Comparison of ENCODE assay signal across 19 mouse cellular contexts in the genomic region with DNA sequence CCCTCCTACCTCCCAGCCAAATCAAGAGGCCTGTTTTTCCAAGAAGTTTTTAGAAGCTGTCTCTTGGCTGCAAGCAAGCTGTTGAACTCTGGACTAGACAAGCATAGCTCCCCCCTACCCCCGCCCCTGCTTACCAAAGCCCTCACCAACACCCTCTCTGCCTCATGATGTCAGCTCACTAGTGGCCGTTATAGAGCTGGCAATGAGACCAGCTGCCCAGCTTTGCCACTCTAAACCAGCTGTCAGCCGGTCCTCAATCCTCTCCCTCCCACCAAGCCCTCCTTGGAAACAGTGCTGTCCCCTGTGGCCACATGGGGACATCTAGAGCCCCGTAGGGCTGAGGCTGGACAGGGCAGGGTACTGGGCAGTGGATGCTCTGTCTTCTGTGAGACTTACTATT. TPM values are rescaled to one million over a fixed set of nuclear protein-coding genes. Genes with fewer than 3 reads are reported as not detected.
DNase-seq lines count a peak whose midpoint lies in the region; ATAC-seq and TF ChIP-seq lines count a peak whose summit lies in the region.
"Had no signal": no experiment of that assay in that cellular context is flagged by ENCODE, and none has a peak within 500 bp of the region (broad histone marks: within the 10 kb centered on the region; RNA-seq: fewer than 3 reads in every experiment).

No protein-coding gene starts in this region.

- intact Hi-C loops in gastrocnemius, postnatal 14 days (cut with DNase I; ENCODE audit: low total_unique reads): no loop called here

- peaks cover 29% of the 10 kb centered on the region for H3K27me3 ChIP-seq in forebrain, embryonic 13.5 days
- no peaks in the 10 kb centered on the region for H3K27me3 ChIP-seq in forebrain, embryonic 16.5 days (replicated peaks; ENCODE audit: control insufficient read depth, insufficient read depth, low read length)
- H3K27me3 ChIP-seq in lung, postnatal 0 days (replicated peaks; ENCODE audit: insufficient read depth, low read length): peaks cover 28% of the 10 kb centered on the region; the same call in 1 of the 2 replicates
- no peaks in the 10 kb centered on the region for H3K27me3 ChIP-seq in forebrain, postnatal 0 days (ENCODE audit: insufficient read depth, low read length)
- peaks cover 12% of the 10 kb centered on the region for H3K27me3 ChIP-seq in myocyte (ENCODE audit: control insufficient read depth, insufficient read depth, insufficient read length)
- H3K27me3 ChIP-seq: neural tube, embryonic 15.5 days had no signal

- ATAC-seq in forebrain, embryonic 13.5 days: no peak; the same call in 1 of the 2 replicates
- ATAC-seq in forebrain, embryonic 16.5 days: no peak
- peak; percentile 53 for ATAC-seq in lung, postnatal 0 days
- ATAC-seq in forebrain, postnatal 0 days: no peak
- ATAC-seq: liver, postnatal 0 days had no signal

- TF ChIP-seq EP300 in lung, postnatal 0 days (IDR thresholded peaks at IDR 0.05): no peak

- no peaks in the 10 kb centered on the region for H3K79me2 ChIP-seq in myocyte (ENCODE audit: control insufficient read depth, insufficient read depth)

- no peaks in the 10 kb centered on the region for H3K9me3 ChIP-seq in forebrain, embryonic 13.5 days (replicated peaks)
- H3K9me3 ChIP-seq in forebrain, embryonic 16.5 days (ENCODE audit: control insufficient read depth, low read length): no peaks in the 10 kb centered on the region
- no peaks in the 10 kb centered on the region for H3K9me3 ChIP-seq in lung, postnatal 0 days (ENCODE audit: low read length)
- H3K9me3 ChIP-seq in forebrain, postnatal 0 days (ENCODE audit: low read length): no peaks in the 10 kb centered on the region
- H3K9me3 ChIP-seq: embryonic facial prominence, embryonic 12.5 days; heart, embryonic 10.5 days; neural tube, embryonic 15.5 days had no signal

- no peak overlapping the region for H3K4me2 ChIP-seq in forebrain, embryonic 13.5 days
- no peak overlapping the region for H3K4me2 ChIP-seq in forebrain, embryonic 16.5 days (ENCODE audit: low read length)
- no peak overlapping the region for H3K4me2 ChIP-seq in lung, postnatal 0 days (replicated peaks; ENCODE audit: low read depth, low read length)
- no peak overlapping the region for H3K4me2 ChIP-seq in forebrain, postnatal 0 days (ENCODE audit: low read depth)
- H3K4me2 ChIP-seq in myocyte (ENCODE audit: low read depth): no peak overlapping the region
- H3K4me2 ChIP-seq: embryonic facial prominence, embryonic 12.5 days; neural tube, embryonic 15.5 days had no signal

- peak overlapping the region; percentile 21; the same call in 1 of the 2 replicates for H3K27ac ChIP-seq in forebrain, embryonic 13.5 days
- no peak overlapping the region for H3K27ac ChIP-seq in forebrain, embryonic 16.5 days (ENCODE audit: low read length)
- no peak overlapping the region for H3K27ac ChIP-seq in lung, postnatal 0 days (ENCODE audit: low read length)
- no peak overlapping the region for H3K27ac ChIP-seq in forebrain, postnatal 0 days (ENCODE audit: low read depth, low read length)
- H3K27ac ChIP-seq: embryonic facial prominence, embryonic 12.5 days; heart, embryonic 10.5 days; neural tube, embryonic 15.5 days had no signal

- no peak for TF ChIP-seq CTCF in lung, postnatal 0 days (IDR thresholded peaks at IDR 0.05)
- TF ChIP-seq CTCF in lung, adult 2 months (IDR thresholded peaks at IDR 0.05; ENCODE audit: insufficient read depth, low read length): no peak
- TF ChIP-seq CTCF in forebrain, postnatal 0 days (IDR thresholded peaks at IDR 0.05; ENCODE audit: low read depth): peak; percentile 23; the same call in 1 of the 2 replicates

- no peak overlapping the region for H3ac ChIP-seq in myocyte (ENCODE audit: control insufficient read depth, insufficient read length)

- H3K4me1 ChIP-seq in forebrain, embryonic 13.5 days: peaks cover 32% of the 10 kb centered on the region
- H3K4me1 ChIP-seq in forebrain, embryonic 16.5 days (replicated peaks; ENCODE audit: control insufficient read depth, insufficient read depth, low read length): peaks cover 17% of the 10 kb centered on the region
- H3K4me1 ChIP-seq in lung, postnatal 0 days (ENCODE audit: insufficient read depth, low read depth, low read length): no peaks in the 10 kb centered on the region
- H3K4me1 ChIP-seq in lung, adult 2 months (ENCODE audit: control insufficient read depth, insufficient read depth, low read length): peaks cover 5% of the 10 kb centered on the region; the same call in 1 of the 2 replicates
- no peaks in the 10 kb centered on the region for H3K4me1 ChIP-seq in forebrain, postnatal 0 days (ENCODE audit: insufficient read depth)

- H3K9ac ChIP-seq in forebrain, embryonic 13.5 days: no peak overlapping the region
- H3K9ac ChIP-seq in forebrain, embryonic 16.5 days (replicated peaks; ENCODE audit: low read depth, low read length): no peak overlapping the region
- H3K9ac ChIP-seq in lung, postnatal 0 days (replicated peaks; ENCODE audit: low read depth): no peak overlapping the region
- H3K9ac ChIP-seq in forebrain, postnatal 0 days: no peak overlapping the region
- H3K9ac ChIP-seq: embryonic facial prominence, embryonic 12.5 days; liver, postnatal 0 days; neural tube, embryonic 15.5 days had no signal

- TF ChIP-seq POLR2A in lung, adult 2 months (IDR thresholded peaks at IDR 0.05; ENCODE audit: borderline replicate concordance, extremely low read depth, low read depth, low read length): no peak
- no peak for TF ChIP-seq POLR2A in myocyte (IDR thresholded peaks at IDR 0.05; ENCODE audit: insufficient read length, low read depth)

- no peak overlapping the region for H3K4me3 ChIP-seq in forebrain, embryonic 13.5 days
- no peak overlapping the region for H3K4me3 ChIP-seq in forebrain, embryonic 16.5 days (replicated peaks; ENCODE audit: low read length)
- no peak overlapping the region for H3K4me3 ChIP-seq in lung, postnatal 0 days (ENCODE audit: low read depth, low read length)
- no peak overlapping the region for H3K4me3 ChIP-seq in lung, adult 2 months (replicated peaks; ENCODE audit: extremely low read depth, low read depth, low read length)
- H3K4me3 ChIP-seq in forebrain, postnatal 0 days (ENCODE audit: low read depth, low read length): no peak overlapping the region
- no peak overlapping the region for H3K4me3 ChIP-seq in myocyte
- H3K4me3 ChIP-seq: embryonic facial prominence, embryonic 12.5 days; heart, embryonic 10.5 days; neural tube, embryonic 15.5 days had no signal

- DNase-seq in lung, postnatal 0 days (ENCODE audit: low spot score): peak; percentile 25
- no peak for DNase-seq in lung, adult 2 months
- DNase-seq in forebrain, postnatal 0 days: no peak
- no peak for DNase-seq in embryo, embryonic 11 days
- no peak for DNase-seq in gastrocnemius, postnatal 14 days
- DNase-seq: adrenal gland, postnatal 10 days; gastrocnemius, postnatal 25 days; kidney, adult 9 months; liver, postnatal 0 days; thymus, adult 18-20 months had no signal

- 32% methylated on average over 4 of the region's 4 CpGs for WGBS in forebrain, embryonic 13.5 days
- 24% methylated on average over 4 of the region's 4 CpGs for WGBS in forebrain, embryonic 16.5 days
- 25% methylated on average over 4 of the region's 4 CpGs for WGBS in lung, postnatal 0 days
- WGBS in lung, adult 2 months: 33% methylated on average over 4 of the region's 4 CpGs
- WGBS in forebrain, postnatal 0 days: 24% methylated on average over 4 of the region's 4 CpGs

- H3K36me3 ChIP-seq in forebrain, embryonic 13.5 days (ENCODE audit: poor library complexity, severe bottlenecking): no peaks in the 10 kb centered on the region
- no peaks in the 10 kb centered on the region for H3K36me3 ChIP-seq in forebrain, embryonic 16.5 days (ENCODE audit: control insufficient read depth, insufficient read depth)
- no peaks in the 10 kb centered on the region for H3K36me3 ChIP-seq in lung, postnatal 0 days (ENCODE audit: insufficient read depth, low read length)
- no peaks in the 10 kb centered on the region for H3K36me3 ChIP-seq in forebrain, postnatal 0 days (ENCODE audit: insufficient read depth)
- H3K36me3 ChIP-seq in myocyte (ENCODE audit: control insufficient read depth, insufficient read depth): no peaks in the 10 kb centered on the region
- H3K36me3 ChIP-seq: embryonic facial prominence, embryonic 12.5 days; heart, embryonic 10.5 days; neural tube, embryonic 15.5 days had no signal

TF ChIP-seq in myocyte, 11 proteins besides CTCF, POLR2A, EP300 and RAD21 (continues in another document):
- TF ChIP-seq MYOD1 (IDR thresholded peaks at IDR 0.05; ENCODE audit: control insufficient read depth in 1 of 3, insufficient read length in 2 of 3, low read depth in 2 of 3) (peak in 2 of 3 experiments; percentile 14 to 42), POLR2AphosphoS2 (IDR thresholded peaks at IDR 0.05; ENCODE audit: insufficient read length, low read depth) (no peak)

RNA-seq across cellular contexts. Expression of gene Enpp7, which starts 7.5 kb away (rescaled TPM):
- not detected in 2 replicates for polyA plus RNA-seq in forebrain, embryonic 13.5 days (2015; fragmentation: Nextera tagmentation; extraction: Ambion mirVana)
- polyA plus RNA-seq in forebrain, embryonic 16.5 days (2015; fragmentation: Nextera tagmentation; extraction: Ambion mirVana): not detected in 2 replicates
- polyA plus RNA-seq in lung, postnatal 0 days (2015; fragmentation: Nextera tagmentation; extraction: Ambion mirVana): not detected in 2 replicates
- polyA plus RNA-seq in lung, adult 2 months (2012; rRNA removed): 0.13 TPM in 1 of 2 replicates, not detected in the other
- total RNA-seq in forebrain, postnatal 0 days (2014; rRNA removed): not detected in 2 replicates
- polyA plus RNA-seq in forebrain, postnatal 0 days (2015; fragmentation: Nextera tagmentation; extraction: Ambion mirVana): not detected in 2 replicates
- not detected for polyA plus RNA-seq in myocyte (2012; fragmentation: generic; extraction: Trizol)
- not detected for total RNA-seq in gastrocnemius, postnatal 14 days (2021)
- total RNA-seq: adrenal gland, postnatal 10 days; gastrocnemius, postnatal 25 days; hematopoietic stem cell, adult 5-6 weeks; layer of hippocampus, adult 8-10 months; left cerebral cortex, postnatal 36 days had no signal
- polyA plus RNA-seq: embryonic facial prominence, embryonic 12.5 days; heart, embryonic 10.5 days; liver, postnatal 0 days; neural tube, embryonic 15.5 days had no signal

RNA-seq across cellular contexts. Expression of gene Cbx2, which starts 27.3 kb away (rescaled TPM):
- 45.2 and 52.0 TPM in 2 replicates for polyA plus RNA-seq in forebrain, embryonic 13.5 days (2015; fragmentation: Nextera tagmentation; extraction: Ambion mirVana)
- polyA plus RNA-seq in forebrain, embryonic 16.5 days (2015; fragmentation: Nextera tagmentation; extraction: Ambion mirVana): 24.9 and 26.7 TPM in 2 replicates
- polyA plus RNA-seq in lung, postnatal 0 days (2015; fragmentation: Nextera tagmentation; extraction: Ambion mirVana): 6.2 and 6.9 TPM in 2 replicates
- 2.9 and 4.4 TPM in 2 replicates for polyA plus RNA-seq in lung, adult 2 months (2012; rRNA removed)
- 9.2 and 15.2 TPM in 2 replicates for total RNA-seq in forebrain, postnatal 0 days (2014; rRNA removed)
- polyA plus RNA-seq in forebrain, postnatal 0 days (2015; fragmentation: Nextera tagmentation; extraction: Ambion mirVana): 6.4 TPM in 2 replicates
- polyA plus RNA-seq in myocyte (2012; fragmentation: generic; extraction: Trizol): 10.2 TPM
- total RNA-seq in gastrocnemius, postnatal 14 days (2021): 1 to 10 TPM; 1.4 to 1.9 TPM

RNA-seq across cellular contexts. Expression of gene Cbx8, which starts 45.3 kb away (rescaled TPM):
- 9.8 and 12.3 TPM in 2 replicates for polyA plus RNA-seq in forebrain, embryonic 13.5 days (2015; fragmentation: Nextera tagmentation; extraction: Ambion mirVana)
- 12.3 and 13.4 TPM in 2 replicates for polyA plus RNA-seq in forebrain, embryonic 16.5 days (2015; fragmentation: Nextera tagmentation; extraction: Ambion mirVana)
- 9.4 and 9.8 TPM in 2 replicates for polyA plus RNA-seq in lung, postnatal 0 days (2015; fragmentation: Nextera tagmentation; extraction: Ambion mirVana)
- polyA plus RNA-seq in lung, adult 2 months (2012; rRNA removed): 3.8 and 3.9 TPM in 2 replicates
- 14.2 and 21.9 TPM in 2 replicates for total RNA-seq in forebrain, postnatal 0 days (2014; rRNA removed)
- 5.3 and 8.5 TPM in 2 replicates for polyA plus RNA-seq in forebrain, postnatal 0 days (2015; fragmentation: Nextera tagmentation; extraction: Ambion mirVana)
- polyA plus RNA-seq in myocyte (2012; fragmentation: generic; extraction: Trizol): 4.9 TPM
- 1 to 10 TPM; 2.1 to 2.7 TPM for total RNA-seq in gastrocnemius, postnatal 14 days (2021)
